Mouse (Mus musculus) midbrain, embryonic 14.5 days (tissue): ENCODE measurements at regions not wholly inside any gene's neighbourhood (a gene's known extent, or its start where the extent isn't known, plus 50 kb on each side); places are given as distances from the start of the nearest gene placed in this dataset.

Experiments used
- ATAC-seq: fragments of 200-750 bp; cut with Nextera tagmentation; 2 replicates; pipeline ENCODE4 v1.8.0; 2017; ENCODE audit warnings: moderate number of reproducible peaks, moderate library complexity; ENCODE audit not compliant: low FRiP score, low TSS enrichment
- DNase-seq: peaks from one replicate; pipeline ENCODE4 v3.0.0-alpha.2; 2015
- H3K27ac ChIP-seq: fragments of 300-500 bp; sonication (generic); replicated peaks from 2 replicates; pipeline ENCODE4 v1.5.1; 2014; ENCODE audit warnings: mild to moderate bottlenecking, low read depth, low read length, moderate library complexity
- H3K27me3 ChIP-seq: fragments of 300-500 bp; sonication (generic); 2 replicates; pipeline ENCODE4 v1.6.1; 2014; ENCODE audit warnings: low read length, control low read depth, mixed read lengths; ENCODE audit not compliant: control insufficient read depth, insufficient read depth
- H3K36me3 ChIP-seq: fragments of 300-500 bp; sonication (generic); 2 replicates; pipeline ENCODE4 v1.6.1; 2014; ENCODE audit warnings: low read length, control low read depth; ENCODE audit not compliant: control insufficient read depth, insufficient read depth
- H3K4me1 ChIP-seq: fragments of 300-500 bp; sonication (generic); 2 replicates; pipeline ENCODE4 v1.6.1; 2014; ENCODE audit warnings: mild to moderate bottlenecking, antibody characterized with exemption, low read length, control low read depth; ENCODE audit not compliant: control insufficient read depth, insufficient read depth
- H3K4me2 ChIP-seq: fragments of 300-500 bp; sonication (generic); 2 replicates; pipeline ENCODE4 v1.6.1; 2014; ENCODE audit warnings: mild to moderate bottlenecking, low read length, moderate library complexity
- H3K4me3 ChIP-seq: fragments of 300-500 bp; sonication (generic); replicated peaks from 2 replicates; pipeline ENCODE4 v1.5.1; 2014; ENCODE audit warnings: low read depth, low read length
- H3K9ac ChIP-seq: fragments of 300-500 bp; sonication (generic); replicated peaks from 2 replicates; pipeline ENCODE4 v1.6.1; 2014; ENCODE audit warnings: mild to moderate bottlenecking, low read length, moderate library complexity
- H3K9me3 ChIP-seq: fragments of 300-500 bp; sonication (generic); 2 replicates; pipeline ENCODE4 v1.6.1; 2016; ENCODE audit warnings: low read length, control low read depth, mixed read lengths; ENCODE audit not compliant: control insufficient read depth
- WGBS: fragments of 180-500 bp; shearing (Covaris S2); extraction: QIAGEN DNeasy Blood & Tissue Kit; methylation state at CpG from one replicate; pipeline ENCODE4 v1.1.7; 2014; 5-methylcytosine and 5-hydroxymethylcytosine counted together

GRCm38 (mm10) chr14:100630197-100630596, 345.7 kb upstream of the Klf12 start:
- H3K27me3 ChIP-seq: no peaks in the 10 kb centered on the region
- 75% methylated on average over 6 of the region's 6 CpGs for WGBS
- H3K9me3 ChIP-seq: no peaks in the 10 kb centered on the region
- H3K9ac ChIP-seq: no peak overlapping the region
- no peak overlapping the region for H3K4me3 ChIP-seq
- no peak for ATAC-seq
- no peak for DNase-seq
- no peak overlapping the region for H3K4me2 ChIP-seq
- H3K36me3 ChIP-seq: no peaks in the 10 kb centered on the region
- H3K4me1 ChIP-seq: no peaks in the 10 kb centered on the region
- H3K27ac ChIP-seq: no peak overlapping the region

GRCm38 (mm10) chr14:100627523-100627922, 343.0 kb upstream of the Klf12 start:
- Histone ChIP-seq H3K36me3 (no peaks in the 10 kb centered on the region), H3K27me3 (no peaks in the 10 kb centered on the region), H3K4me3 (no peak overlapping the region), H3K9ac (no peak overlapping the region), H3K4me2 (no peak overlapping the region), H3K27ac (no peak overlapping the region), H3K4me1 (no peaks in the 10 kb centered on the region), H3K9me3 (no peaks in the 10 kb centered on the region)
- ATAC-seq (no peak), DNase-seq (peak; percentile 50)
- 15% methylated on average over 2 of the region's 2 CpGs for WGBS

- H3K4me1 ChIP-seq: no peaks in the 10 kb centered on the region
- ATAC-seq: peak; percentile 14; the same call in 1 of the 2 replicates
- H3K27ac ChIP-seq: no peak overlapping the region; the same call in 1 of the 2 replicates
- no peak for DNase-seq
- H3K9ac ChIP-seq: no peak overlapping the region
- H3K9me3 ChIP-seq: no peaks in the 10 kb centered on the region
- no peaks in the 10 kb centered on the region for H3K36me3 ChIP-seq
- H3K4me3 ChIP-seq: no peak overlapping the region
- no peaks in the 10 kb centered on the region for H3K27me3 ChIP-seq
- H3K4me2 ChIP-seq: no peak overlapping the region
- WGBS: 60% methylated on average over 1 of the region's 1 CpGs
Measured at GRCm38 (mm10) chr14:100619656-100620030, 335.2 kb upstream of the Klf12 start.

- no peak overlapping the region for H3K4me3 ChIP-seq
- 43% methylated on average over 12 of the region's 12 CpGs for WGBS
Measured at GRCm38 (mm10) chr14:100618793-100619655, 334.5 kb upstream of the Klf12 start.

GRCm38 (mm10) chr14:100610017-100610760, 325.7 kb upstream of the Klf12 start:
- H3K9me3 ChIP-seq: no peaks in the 10 kb centered on the region
- no peak overlapping the region for H3K4me3 ChIP-seq
- H3K36me3 ChIP-seq: no peaks in the 10 kb centered on the region
- H3K4me1 ChIP-seq: no peaks in the 10 kb centered on the region
- ATAC-seq (no peak), DNase-seq (no peak)
- H3K9ac ChIP-seq: no peak overlapping the region
- no peak overlapping the region for H3K4me2 ChIP-seq
- 100% methylated on average over 1 of the region's 1 CpGs for WGBS
- H3K27me3 ChIP-seq: no peaks in the 10 kb centered on the region
- H3K27ac ChIP-seq: no peak overlapping the region

More at GRCm38 (mm10) chr14:100618793-100619655, 334.5 kb upstream of the Klf12 start:
- Histone ChIP-seq H3K9ac (no peak overlapping the region), H3K36me3 (no peaks in the 10 kb centered on the region), H3K27me3 (no peaks in the 10 kb centered on the region), H3K9me3 (no peaks in the 10 kb centered on the region), H3K4me2 (no peak overlapping the region), H3K4me1 (no peaks in the 10 kb centered on the region), H3K27ac (no peak overlapping the region; the same call in 1 of the 2 replicates)
- ATAC-seq (peak; percentile 72), DNase-seq (peak; percentile 71)

- no peaks in the 10 kb centered on the region for H3K4me1 ChIP-seq
- H3K4me2 ChIP-seq: no peak overlapping the region
- DNase-seq: no peak
- 89% methylated on average over 4 of the region's 4 CpGs for WGBS
- H3K27ac ChIP-seq: no peak overlapping the region
- H3K9ac ChIP-seq: no peak overlapping the region
- no peak overlapping the region for H3K4me3 ChIP-seq
- H3K27me3 ChIP-seq: no peaks in the 10 kb centered on the region
- no peaks in the 10 kb centered on the region for H3K9me3 ChIP-seq
- no peaks in the 10 kb centered on the region for H3K36me3 ChIP-seq
- ATAC-seq: no peak
Measured at GRCm38 (mm10) chr14:100607109-100607508, 322.6 kb upstream of the Klf12 start.

- no peaks in the 10 kb centered on the region for H3K27me3 ChIP-seq
- DNase-seq (peak; percentile 57), ATAC-seq (peak; percentile 53; the same call in 1 of the 2 replicates)
- no peak overlapping the region for H3K4me3 ChIP-seq
- 39% methylated on average over 7 of the region's 7 CpGs for WGBS
- peak overlapping the region; percentile 27; the same call in 1 of the 2 replicates for H3K27ac ChIP-seq
- no peaks in the 10 kb centered on the region for H3K36me3 ChIP-seq
- H3K9ac ChIP-seq: no peak overlapping the region
- no peak overlapping the region for H3K4me2 ChIP-seq
- H3K4me1 ChIP-seq: 0 out of 2 replicates have a peak, but pooled peaks cover 5% of the 10 kb centered on the region
- no peaks in the 10 kb centered on the region for H3K9me3 ChIP-seq
Measured at GRCm38 (mm10) chr14:100600886-100601451, 316.5 kb upstream of the Klf12 start.

- H3K4me1 ChIP-seq: no peaks in the 10 kb centered on the region
- ATAC-seq: no peak
- H3K4me2 ChIP-seq: no peak overlapping the region
- H3K27ac ChIP-seq: no peak overlapping the region
- no peak overlapping the region for H3K9ac ChIP-seq
- DNase-seq: no peak
- no peak overlapping the region for H3K4me3 ChIP-seq
- H3K9me3 ChIP-seq: no peaks in the 10 kb centered on the region
- H3K36me3 ChIP-seq: no peaks in the 10 kb centered on the region
- no peaks in the 10 kb centered on the region for H3K27me3 ChIP-seq
Measured at GRCm38 (mm10) chr14:100570026-100570425, 285.5 kb upstream of the Klf12 start.
